Mouse (Mus musculus) cerebellum, adult 9-10 months (tissue): ENCODE data around the gene Vmn1r176.
"Not testable (repeated sequence)": the region's sequence is repeated elsewhere in the genome, so short reads cannot be mapped to it uniquely, and the experiment has no call there.

Experiments used
- DNase-seq: peaks from one replicate; pipeline ENCODE4 v3.0.0; 2022

Gene Vmn1r176

DNA sequence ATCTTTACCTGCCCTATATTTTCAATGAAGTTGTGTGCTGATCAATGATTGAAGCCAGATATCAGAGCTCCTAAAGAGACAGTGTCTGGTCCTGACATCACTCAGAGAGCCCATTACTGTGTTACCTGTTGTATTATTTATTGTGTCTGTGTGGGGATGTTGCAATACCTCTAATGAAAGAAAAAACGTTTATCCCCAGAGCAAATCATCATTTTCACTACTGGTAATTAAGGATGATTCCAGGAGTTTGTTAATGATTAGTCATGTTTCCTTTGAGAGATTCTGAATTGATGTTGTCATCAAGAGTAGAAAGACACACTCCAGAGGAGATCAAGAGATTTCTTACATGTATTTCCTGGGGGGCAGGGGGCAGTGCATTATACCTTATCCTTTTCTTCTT lies at the start of gene Vmn1r176:
TSS of gene Vmn1r176 (minus strand) at position 101 of the 400 bp plus-strand sequence.
- not testable (repeated sequence) for DNase-seq

DNA sequence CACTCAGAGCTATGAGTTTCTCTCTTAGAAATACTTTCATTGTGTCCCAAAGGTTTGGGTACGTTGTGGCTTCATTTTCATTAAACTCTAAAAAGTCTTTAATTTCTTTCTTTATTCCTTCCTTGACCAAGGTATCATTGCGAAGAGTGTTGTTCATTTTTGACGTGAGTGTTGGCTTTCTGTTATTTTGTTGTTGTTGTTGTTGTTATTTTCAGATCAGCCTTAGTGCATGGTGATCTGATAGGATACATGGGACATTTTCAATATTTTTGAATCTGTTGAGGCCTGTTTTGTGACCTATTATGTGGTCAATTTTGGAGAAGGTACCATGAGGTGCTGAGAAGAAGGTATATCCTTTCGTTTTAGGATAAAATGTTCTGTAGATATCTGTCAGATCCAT lies 39.7 kb upstream of the Vmn1r176 start:
- not testable (repeated sequence) for DNase-seq

DNA sequence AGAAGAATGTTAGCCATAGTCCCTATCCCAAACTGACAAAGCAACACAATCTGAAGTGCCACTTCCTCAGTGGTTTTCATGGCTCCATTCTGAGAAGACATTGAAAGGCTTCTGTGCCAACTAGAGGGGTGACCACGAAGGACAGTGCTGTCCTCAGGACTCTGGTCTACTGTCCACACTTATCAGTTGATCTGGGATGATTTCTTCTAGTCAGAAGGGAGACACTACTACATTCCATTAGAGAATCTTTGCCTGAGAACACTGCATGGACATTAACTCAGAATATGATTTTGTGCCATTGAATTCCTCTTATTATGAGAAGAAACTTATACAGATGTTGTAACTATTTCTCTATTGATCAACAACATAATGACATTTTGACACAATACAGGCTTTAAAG lies 29.2 kb upstream of the Vmn1r176 start, which contains the start of gene Vmn1r177:
TSS of gene Vmn1r177 (minus strand) at position 101 of the 400 bp plus-strand sequence.
- not testable (repeated sequence) for DNase-seq

- DNase-seq, result not testable (repeated sequence)
These were observed 26.6 kb downstream of the Vmn1r176 start, which contains the start of gene Vmn1r175 for GRCm38 (mm10) chr7:23810543-23810942. Gene Vmn1r175, minus strand, starts transcription at chr7:23810643.

- DNase-seq, result no peak
These were observed 52.6 kb downstream of the Vmn1r176 start for GRCm38 (mm10) chr7:23784526-23784925.
